Mouse (Mus musculus) megakaryocyte, embryonic 14.5 days (primary cell): Measurements from ENCODE around the gene Slc11a1.

Source experiments
- FLI1 ChIP-seq: IDR thresholded peaks from 2 replicates; pipeline ENCODE4 v1.6.1; 2012; ENCODE audit warnings: low read length, inconsistent platforms, mixed read lengths
- GATA1 ChIP-seq: IDR thresholded peaks from 3 replicates; pipeline ENCODE4 v1.6.1; 2012; ENCODE audit warnings: mixed read lengths, low read length, inconsistent platforms, borderline replicate concordance

DNA sequence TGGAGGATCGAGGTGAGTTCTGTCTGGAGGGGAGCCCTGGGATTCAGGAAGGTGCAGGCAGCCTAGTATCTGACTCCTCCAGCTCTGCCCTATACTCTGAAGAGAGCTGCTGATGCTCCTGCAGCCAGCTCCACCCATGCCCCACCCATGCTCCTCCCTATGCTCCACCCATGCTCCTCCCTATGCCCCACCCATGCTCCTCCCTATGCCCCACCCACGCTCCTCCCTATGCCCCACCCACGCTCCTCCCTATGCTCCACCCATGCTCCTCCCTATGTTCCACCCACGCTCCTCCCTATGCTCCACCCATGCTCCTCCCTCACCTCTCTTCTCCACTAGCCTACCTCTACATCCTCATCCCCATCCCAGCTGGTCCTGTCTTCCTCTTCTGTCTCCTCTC, 40.1 kb downstream of the Slc11a1 start:
- TF ChIP-seq GATA1 (no peak), FLI1 (no peak)
